Mouse (Mus musculus) kidney, postnatal 25 days (tissue): ENCODE results near the gene Naa35.
"Not testable (repeated sequence)": the region's sequence is repeated elsewhere in the genome, so short reads cannot be mapped to it uniquely, and the experiment has no call there.

ENCODE experiments used
- DNase-seq, 2 experiments: peaks; one replicate each; pipeline ENCODE4 v3.0.0; 2021; ENCODE audit warnings: mixed read lengths in 2 of 2

Gene Naa35

GRCm38 (mm10) chr13:59580954-59581353 lies 4.1 kb upstream of the Naa35 start:
- no peak for DNase-seq

GRCm38 (mm10) chr13:59584481-59584880 lies 578 bp upstream of the Naa35 start:
- peak; percentile 18 to 72 for DNase-seq

- DNase-seq, result no peak
Measured at GRCm38 (mm10) chr13:59585648-59586005, 568 bp downstream of the Naa35 start.

- no peak for DNase-seq
Measured at GRCm38 (mm10) chr13:59587201-59587600, 2.1 kb downstream of the Naa35 start.

- DNase-seq, result no peak
Measured at GRCm38 (mm10) chr13:59589672-59590071, 4.6 kb downstream of the Naa35 start.

- no peak for DNase-seq
Measured at GRCm38 (mm10) chr13:59590691-59591090, 5.6 kb downstream of the Naa35 start.

GRCm38 (mm10) chr13:59592058-59592457 lies 7.0 kb downstream of the Naa35 start:
- not testable (repeated sequence) for DNase-seq

- DNase-seq, result no peak
Measured at GRCm38 (mm10) chr13:59592630-59593029, 7.6 kb downstream of the Naa35 start.

- DNase-seq, result no peak
Measured at GRCm38 (mm10) chr13:59603096-59603495, 18.0 kb downstream of the Naa35 start.

- DNase-seq, result no peak
Measured at GRCm38 (mm10) chr13:59604511-59604910, 19.5 kb downstream of the Naa35 start.

- no peak for DNase-seq
Measured at GRCm38 (mm10) chr13:59605221-59605922, 20.3 kb downstream of the Naa35 start.

GRCm38 (mm10) chr13:59609885-59610284 lies 24.8 kb downstream of the Naa35 start:
- no peak for DNase-seq

- DNase-seq, result no peak
Measured at GRCm38 (mm10) chr13:59610437-59610836, 25.4 kb downstream of the Naa35 start.

- no peak for DNase-seq
Measured at GRCm38 (mm10) chr13:59613868-59614267, 28.8 kb downstream of the Naa35 start.

- no peak for DNase-seq
Measured at GRCm38 (mm10) chr13:59615152-59615551, 30.1 kb downstream of the Naa35 start.

GRCm38 (mm10) chr13:59615554-59615953 lies 30.5 kb downstream of the Naa35 start:
- no peak for DNase-seq

GRCm38 (mm10) chr13:59618463-59618862 lies 33.4 kb downstream of the Naa35 start:
- no peak for DNase-seq

- no peak for DNase-seq
Measured at GRCm38 (mm10) chr13:59621643-59622489, 36.8 kb downstream of the Naa35 start.

- DNase-seq, result no peak
Measured at GRCm38 (mm10) chr13:59624389-59624788, 39.3 kb downstream of the Naa35 start.

GRCm38 (mm10) chr13:59624903-59625302 lies 39.8 kb downstream of the Naa35 start:
- DNase-seq, result peak; percentile 35 to 59

GRCm38 (mm10) chr13:59626739-59627138 lies 41.7 kb downstream of the Naa35 start:
- no peak for DNase-seq

- no peak for DNase-seq
Measured at GRCm38 (mm10) chr13:59634637-59635036, 49.6 kb downstream of the Naa35 start.

- no peak for DNase-seq
Measured at GRCm38 (mm10) chr13:59637800-59638199, 52.7 kb downstream of the Naa35 start.
